ENCODE assay signal across 19 mouse cellular contexts in the genomic region with DNA sequence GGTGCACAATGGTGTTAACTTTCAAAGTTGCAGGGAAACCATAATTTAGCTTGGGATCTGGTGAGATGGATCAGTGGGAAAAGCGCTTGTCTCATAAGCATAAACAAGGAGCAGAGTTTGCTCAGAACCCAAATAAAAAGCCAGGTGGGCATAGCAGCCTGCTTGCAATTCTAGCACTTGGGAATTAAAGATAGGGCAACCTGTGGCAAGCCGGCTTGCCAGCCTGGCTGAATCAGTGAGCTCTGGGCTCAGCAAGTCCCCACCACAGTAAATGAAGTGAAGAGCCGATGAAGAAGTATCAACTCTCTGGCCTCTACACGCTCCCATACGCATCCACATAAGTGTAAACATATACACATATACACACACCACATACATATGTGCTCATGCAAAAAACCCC. TPM values are rescaled to one million over a fixed set of nuclear protein-coding genes. Genes with fewer than 3 reads are reported as not detected.
DNase-seq lines count a peak whose midpoint lies in the region; ATAC-seq lines count a peak whose summit lies in the region.
"Had no signal": no experiment of that assay in that cellular context is flagged by ENCODE, and none has a peak within 500 bp of the region (broad histone marks: within the 10 kb centered on the region; RNA-seq: fewer than 3 reads in every experiment).

No protein-coding gene starts in this region.

- no peak overlapping the region for H3K27ac ChIP-seq in heart, embryonic 12.5 days (ENCODE audit: poor library complexity, severe bottlenecking)
- H3K27ac ChIP-seq in heart, embryonic 10.5 days, result no peak overlapping the region

- no peaks in the 10 kb centered on the region for H3K36me3 ChIP-seq in heart, embryonic 12.5 days
- no peaks in the 10 kb centered on the region for H3K36me3 ChIP-seq in heart, embryonic 10.5 days
- H3K36me3 ChIP-seq: G1E had no signal

- whole genome bisulfite sequencing in heart, embryonic 12.5 days, result 88% methylated on average over 5 of the region's 5 CpGs
- 89% methylated on average over 5 of the region's 5 CpGs for WGBS in heart, embryonic 10.5 days

- H3K9ac ChIP-seq in heart, embryonic 12.5 days, result no peak overlapping the region

- DNase-seq in heart, adult 11 months, result peak; percentile 52
- DNase-seq in heart, embryonic 10.5 days (ENCODE audit: low spot score), result peak; percentile 51
- no peak for DNase-seq in heart, adult 8-10 months (ENCODE audit: low spot score)
- DNase-seq: adrenal gland, adult 2 months; adrenal gland, adult 8-10 months; adrenal gland, postnatal 10 days; adrenal gland, postnatal 14 days; adrenal gland, postnatal 25 days; adrenal gland, postnatal 36 days; B cell, adult 2 months; cerebellum, adult 11 months; cerebellum, adult 11-12 months; cerebellum, adult 18-20 months had no signal

- H3K4me2 ChIP-seq in heart, embryonic 12.5 days, result no peak overlapping the region

- H3K27me3 ChIP-seq in heart, embryonic 12.5 days (replicated peaks), result no peaks in the 10 kb centered on the region
- H3K27me3 ChIP-seq in heart, embryonic 10.5 days (ENCODE audit: insufficient read depth, poor library complexity, severe bottlenecking), result no peaks in the 10 kb centered on the region
- H3K27me3 ChIP-seq: CH12.LX, Patski had no signal

- H3K4me3 ChIP-seq in heart, embryonic 12.5 days, result no peak overlapping the region
- no peak overlapping the region for H3K4me3 ChIP-seq in heart, embryonic 10.5 days

- no peak for ATAC-seq in heart, embryonic 12.5 days (ENCODE audit: insufficient number of reproducible peaks, low FRiP score)
- ATAC-seq: activated CD4-positive, CD25-positive, alpha-beta regulatory T cell, adult 4 months; CD4-positive, CD25-positive, alpha-beta regulatory T cell, adult 4 months; Patski had no signal

- H3K4me1 ChIP-seq in heart, embryonic 12.5 days (replicated peaks), result 0 out of 2 replicates have a peak, but pooled peaks cover 12% of the 10 kb centered on the region
- H3K4me1 ChIP-seq in heart, embryonic 10.5 days, result peaks cover 10% of the 10 kb centered on the region

- no peaks in the 10 kb centered on the region for H3K9me3 ChIP-seq in heart, embryonic 12.5 days (replicated peaks)
- no peaks in the 10 kb centered on the region for H3K9me3 ChIP-seq in heart, embryonic 10.5 days
- H3K9me3 ChIP-seq: G1E had no signal

RNA-seq across cellular contexts. Expression of a gene that starts 59.7 kb away (rescaled TPM):
- 36.4 and 38.3 TPM in 2 replicates for polyA plus RNA-seq in heart, embryonic 12.5 days (2016; fragmentation: Nextera tagmentation; extraction: Ambion mirVana)
- polyA plus RNA-seq in heart, embryonic 10.5 days (2016; fragmentation: Nextera tagmentation; extraction: Ambion mirVana), result 38.3 and 44.2 TPM in 2 replicates
- 10 to 100 TPM; 11.1 to 15.7 (median 13.5) TPM for total RNA-seq in heart, adult 8-10 months (2022)
